ENCODE assay signal across 15 mouse cellular contexts in the genomic region with DNA sequence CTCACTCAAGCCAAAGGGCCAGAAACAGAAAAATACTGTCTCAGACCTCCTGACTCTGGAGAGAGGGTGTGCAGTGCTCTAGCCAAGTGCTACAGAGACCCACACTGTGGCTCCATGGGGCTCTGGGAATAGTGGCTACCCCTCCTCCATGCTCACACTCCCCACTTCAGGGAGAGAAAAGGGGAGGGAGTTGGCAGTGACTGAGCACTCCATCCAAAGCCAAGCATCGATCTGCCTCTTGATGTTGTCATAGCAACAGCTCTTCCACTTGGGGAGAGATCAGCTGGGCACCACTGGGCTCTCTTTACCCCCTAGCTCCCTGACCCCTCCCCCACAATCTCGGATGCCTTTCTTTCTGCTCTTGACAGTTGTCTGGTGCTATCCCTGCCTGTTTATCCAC. TPM values are rescaled to one million over a fixed set of nuclear protein-coding genes. Genes with fewer than 3 reads are reported as not detected.
DNase-seq lines count a peak whose midpoint lies in the region; ATAC-seq lines count a peak whose summit lies in the region.
"Had no signal": no experiment of that assay in that cellular context is flagged by ENCODE, and none has a peak within 500 bp of the region (broad histone marks: within the 10 kb centered on the region; RNA-seq: fewer than 3 reads in every experiment).

No protein-coding gene starts in this region.

- H3K4me3 ChIP-seq in forebrain, embryonic 16.5 days (replicated peaks; ENCODE audit: low read length), result no peak overlapping the region
- H3K4me3 ChIP-seq in midbrain, embryonic 10.5 days, result no peak overlapping the region
- no peak overlapping the region for H3K4me3 ChIP-seq in kidney, embryonic 16.5 days (ENCODE audit: low read length)
- H3K4me3 ChIP-seq: embryonic facial prominence, embryonic 15.5 days; gastrocnemius, adult 2 months; heart, embryonic 15.5 days; kidney, embryonic 15.5 days; stomach, embryonic 15.5 days had no signal

- no peak overlapping the region for H3K9ac ChIP-seq in forebrain, embryonic 16.5 days (replicated peaks; ENCODE audit: low read depth, low read length)
- no peak overlapping the region for H3K9ac ChIP-seq in kidney, embryonic 16.5 days (replicated peaks; ENCODE audit: low read length)
- H3K9ac ChIP-seq: embryonic facial prominence, embryonic 15.5 days; heart, embryonic 15.5 days; kidney, embryonic 15.5 days; stomach, embryonic 15.5 days had no signal

- H3K27me3 ChIP-seq in forebrain, embryonic 16.5 days (replicated peaks; ENCODE audit: control insufficient read depth, insufficient read depth, low read length), result no peaks in the 10 kb centered on the region
- no peaks in the 10 kb centered on the region for H3K27me3 ChIP-seq in midbrain, embryonic 10.5 days (ENCODE audit: low read depth, poor library complexity, severe bottlenecking)
- H3K27me3 ChIP-seq in kidney, embryonic 16.5 days (ENCODE audit: insufficient read depth, low read length), result no peaks in the 10 kb centered on the region
- H3K27me3 ChIP-seq: embryonic facial prominence, embryonic 15.5 days; heart, embryonic 15.5 days; kidney, embryonic 15.5 days; stomach, embryonic 15.5 days had no signal

- no peak overlapping the region for H3K27ac ChIP-seq in forebrain, embryonic 16.5 days (ENCODE audit: low read length)
- H3K27ac ChIP-seq in midbrain, embryonic 10.5 days (replicated peaks), result peak overlapping the region; percentile 72
- no peak overlapping the region for H3K27ac ChIP-seq in kidney, embryonic 16.5 days (ENCODE audit: low read length)
- H3K27ac ChIP-seq: embryonic facial prominence, embryonic 15.5 days; gastrocnemius, adult 2 months; heart, embryonic 15.5 days; kidney, embryonic 15.5 days; stomach, embryonic 15.5 days had no signal

- peaks cover 7% of the 10 kb centered on the region for H3K4me1 ChIP-seq in forebrain, embryonic 16.5 days (replicated peaks; ENCODE audit: control insufficient read depth, insufficient read depth, low read length)
- H3K4me1 ChIP-seq in midbrain, embryonic 10.5 days, result peaks cover 16% of the 10 kb centered on the region
- no peaks in the 10 kb centered on the region for H3K4me1 ChIP-seq in kidney, embryonic 16.5 days (ENCODE audit: insufficient read depth, low read length)
- H3K4me1 ChIP-seq: embryonic facial prominence, embryonic 15.5 days; heart, embryonic 15.5 days; kidney, embryonic 15.5 days; stomach, embryonic 15.5 days had no signal

- H3K4me2 ChIP-seq in forebrain, embryonic 16.5 days (ENCODE audit: low read length), result no peak overlapping the region
- no peak overlapping the region for H3K4me2 ChIP-seq in kidney, embryonic 16.5 days (replicated peaks; ENCODE audit: low read depth, low read length)
- H3K4me2 ChIP-seq: embryonic facial prominence, embryonic 15.5 days; heart, embryonic 15.5 days; kidney, embryonic 15.5 days; stomach, embryonic 15.5 days had no signal

- 3% methylated on average over 2 of the region's 2 CpGs for WGBS in forebrain, embryonic 16.5 days
- 10% methylated on average over 2 of the region's 2 CpGs for WGBS in midbrain, embryonic 10.5 days
- WGBS in kidney, embryonic 16.5 days, result 5% methylated on average over 2 of the region's 2 CpGs

- H3K36me3 ChIP-seq in forebrain, embryonic 16.5 days (ENCODE audit: control insufficient read depth, insufficient read depth), result no peaks in the 10 kb centered on the region
- H3K36me3 ChIP-seq in midbrain, embryonic 10.5 days, result no peaks in the 10 kb centered on the region
- H3K36me3 ChIP-seq in kidney, embryonic 16.5 days (ENCODE audit: insufficient read depth, low read length), result no peaks in the 10 kb centered on the region
- H3K36me3 ChIP-seq: embryonic facial prominence, embryonic 15.5 days; heart, embryonic 15.5 days; kidney, embryonic 15.5 days; stomach, embryonic 15.5 days had no signal

- DNase-seq in right cerebral cortex, adult 18-20 months, result peak; percentile 6
- DNase-seq in right cerebral cortex, postnatal 36 days (ENCODE audit: low spot score in 2 of 2), result no peak
- DNase-seq in midbrain, embryonic 10.5 days (ENCODE audit: low spot score), result peak; percentile 29
- peak; percentile 5 for DNase-seq in right cerebral cortex, postnatal 4 days
- DNase-seq in gastrocnemius, postnatal 10 days, result no peak
- DNase-seq: gastrocnemius, adult 2 months had no signal

- H3K9me3 ChIP-seq in forebrain, embryonic 16.5 days (ENCODE audit: control insufficient read depth, low read length), result no peaks in the 10 kb centered on the region
- H3K9me3 ChIP-seq in midbrain, embryonic 10.5 days (replicated peaks), result no peaks in the 10 kb centered on the region
- H3K9me3 ChIP-seq in kidney, embryonic 16.5 days (ENCODE audit: low read length), result no peaks in the 10 kb centered on the region
- H3K9me3 ChIP-seq: embryonic facial prominence, embryonic 15.5 days; heart, embryonic 15.5 days; kidney, embryonic 15.5 days; stomach, embryonic 15.5 days had no signal

- peak; percentile 81 for ATAC-seq in forebrain, embryonic 16.5 days
- no peak for ATAC-seq in kidney, embryonic 16.5 days (ENCODE audit: low FRiP score, low TSS enrichment)

RNA-seq across cellular contexts. Expression of gene Gp2, which starts 38.4 kb away (rescaled TPM):
- polyA plus RNA-seq in forebrain, embryonic 16.5 days (2015; fragmentation: Nextera tagmentation; extraction: Ambion mirVana), result not detected in 2 replicates
- not detected in 2 replicates for polyA plus RNA-seq in midbrain, embryonic 10.5 days (2016; fragmentation: Nextera tagmentation; extraction: Ambion mirVana)
- total RNA-seq in gastrocnemius, postnatal 10 days (2021), result not detected
- 0.09 and 0.22 TPM in 2 replicates for polyA plus RNA-seq in kidney, embryonic 16.5 days (2015; fragmentation: Nextera tagmentation; extraction: Ambion mirVana)
- total RNA-seq: gastrocnemius, adult 2 months; left cerebral cortex, postnatal 14 days; megakaryocyte, adult 5-6 weeks had no signal
- polyA plus RNA-seq: embryonic facial prominence, embryonic 15.5 days; heart, embryonic 15.5 days; liver, embryonic 16.5 days had no signal

RNA-seq across cellular contexts. Expression of gene Umod, which starts 58.4 kb away (rescaled TPM):
- not detected in 2 replicates for polyA plus RNA-seq in forebrain, embryonic 16.5 days (2015; fragmentation: Nextera tagmentation; extraction: Ambion mirVana)
- not detected in 2 replicates for polyA plus RNA-seq in midbrain, embryonic 10.5 days (2016; fragmentation: Nextera tagmentation; extraction: Ambion mirVana)
- not detected for total RNA-seq in gastrocnemius, postnatal 10 days (2021)
- polyA plus RNA-seq in kidney, embryonic 16.5 days (2015; fragmentation: Nextera tagmentation; extraction: Ambion mirVana), result 8.3 and 10.0 TPM in 2 replicates
- total RNA-seq: gastrocnemius, adult 2 months; left cerebral cortex, postnatal 14 days; megakaryocyte, adult 5-6 weeks had no signal
- polyA plus RNA-seq: embryonic facial prominence, embryonic 15.5 days; heart, embryonic 15.5 days; liver, embryonic 16.5 days; stomach, embryonic 15.5 days had no signal

Comparison
In these comparisons a context has a peak if more than half of its experiments do, and no peak if none do; other contexts are left out.
1. DNase-seq: peak in right cerebral cortex, adult 18-20 months (single experiment), midbrain, embryonic 10.5 days (single experiment) and right cerebral cortex, postnatal 4 days (single experiment); none in right cerebral cortex, postnatal 36 days (0 of 2) and gastrocnemius, postnatal 10 days (single experiment).